Mouse (Mus musculus) spleen, adult 2 months (tissue): Measurements from ENCODE around the gene Cldn3. TPM values are rescaled to one million over a fixed set of nuclear protein-coding genes. Genes with fewer than 3 reads are reported as not detected.

Experiments
- DNase-seq, 2 experiments: peaks; one replicate each; pipeline versions ENCODE4 v3.0.0 to v3.0.0-alpha.2; 2012 to 2021; ENCODE audit warnings: low spot score in 2 of 2, low read depth in 1 of 2
- H3K27ac ChIP-seq: fragments of 200-500 bp; 2 replicates; pipeline ENCODE4 v1.5.1; 2012; ENCODE audit warnings: low read length, inconsistent platforms; ENCODE audit not compliant: insufficient read depth
- H3K27me3 ChIP-seq: fragments of 200-500 bp; 2 replicates; pipeline ENCODE4 v1.6.1; 2012; ENCODE audit warnings: mild to moderate bottlenecking, moderate library complexity, low read length, inconsistent platforms; ENCODE audit not compliant: control insufficient read depth, insufficient read depth
- H3K36me3 ChIP-seq: fragments of 200-500 bp; 2 replicates; pipeline ENCODE4 v1.6.1; 2012; ENCODE audit warnings: mild to moderate bottlenecking, low read length, inconsistent platforms; ENCODE audit not compliant: control insufficient read depth, insufficient read depth
- H3K4me1 ChIP-seq: fragments of 200-500 bp; 2 replicates; pipeline ENCODE4 v1.6.1; 2011; ENCODE audit warnings: inconsistent platforms; ENCODE audit not compliant: control insufficient read depth, insufficient read depth, insufficient read length
- H3K4me3 ChIP-seq: fragments of 200-500 bp; 2 replicates; pipeline ENCODE4 v1.5.1; 2011; ENCODE audit warnings: mild to moderate bottlenecking, inconsistent platforms; ENCODE audit not compliant: insufficient read depth, insufficient read length; ENCODE audit errors: extremely low read depth
- CTCF ChIP-seq: fragments of 200-500 bp; IDR thresholded peaks from 2 replicates; pipeline ENCODE4 v1.5.1; 2011; ENCODE audit warnings: mild to moderate bottlenecking, inconsistent platforms; ENCODE audit not compliant: insufficient read depth, insufficient read length, insufficient replicate concordance; ENCODE audit errors: extremely low read depth
- POLR2A ChIP-seq: fragments of 200-500 bp; IDR thresholded peaks from 2 replicates; pipeline ENCODE4 v1.6.1; 2011; ENCODE audit warnings: low read depth, low read length, inconsistent platforms
- WGBS: fragments of 180-500 bp; shearing (Covaris S2); methylation state at CpG from one replicate; pipeline ENCODE4 v1.1.7; 2018; 5-methylcytosine and 5-hydroxymethylcytosine counted together
- polyA plus RNA-seq: library from polyadenylated mRNA; depleted of rRNA; stranded (reverse); fragments of >200 nt; gene quantifications from 2 replicates; pipeline ENCODE4 v1.2.3, GENCODE M21; 2012

The Cldn3 gene
- polyA plus RNA-seq, 1 experiment, result 3.1 TPM

GRCm38 (mm10) chr5:134974921-134975320 lies 11.1 kb upstream of the Cldn3 start:
- Histone ChIP-seq H3K4me1 (no peaks in the 10 kb centered on the region), H3K4me3 (no peak overlapping the region), H3K27ac (no peak overlapping the region), H3K27me3 (no peaks in the 10 kb centered on the region), H3K36me3 (no peaks in the 10 kb centered on the region)
- no peak for DNase-seq
- 39% methylated on average over 2 of the region's 2 CpGs for WGBS
- TF ChIP-seq CTCF, result no peak
- no peak for TF ChIP-seq POLR2A

- no peak overlapping the region for H3K27ac ChIP-seq
- H3K4me1 ChIP-seq, result no peaks in the 10 kb centered on the region
- WGBS, result 33% methylated on average over 2 of the region's 2 CpGs
- H3K27me3 ChIP-seq, result no peaks in the 10 kb centered on the region
- no peak for DNase-seq
- H3K36me3 ChIP-seq, result no peaks in the 10 kb centered on the region
- no peak overlapping the region for H3K4me3 ChIP-seq
- TF ChIP-seq POLR2A (no peak), CTCF (no peak)
Measured at GRCm38 (mm10) chr5:134976164-134976563, 9.8 kb upstream of the Cldn3 start.

- Histone ChIP-seq H3K27ac (no peak overlapping the region), H3K36me3 (no peaks in the 10 kb centered on the region), H3K27me3 (no peaks in the 10 kb centered on the region), H3K4me1 (no peaks in the 10 kb centered on the region), H3K4me3 (no peak overlapping the region)
- TF ChIP-seq CTCF, result no peak
- no peak for TF ChIP-seq POLR2A
- DNase-seq, result no peak
- WGBS, result 71% methylated on average over 14 of the region's 14 CpGs
Measured at GRCm38 (mm10) chr5:134976577-134977250, 9.3 kb upstream of the Cldn3 start.

- no peak for DNase-seq
- TF ChIP-seq CTCF, result no peak
- TF ChIP-seq POLR2A, result no peak
- Histone ChIP-seq H3K27me3 (no peaks in the 10 kb centered on the region), H3K27ac (no peak overlapping the region), H3K4me1 (no peaks in the 10 kb centered on the region), H3K36me3 (no peaks in the 10 kb centered on the region), H3K4me3 (no peak overlapping the region)
- 79% methylated on average over 4 of the region's 4 CpGs for WGBS
Measured at GRCm38 (mm10) chr5:134977837-134978236, 8.2 kb upstream of the Cldn3 start.

DNA sequence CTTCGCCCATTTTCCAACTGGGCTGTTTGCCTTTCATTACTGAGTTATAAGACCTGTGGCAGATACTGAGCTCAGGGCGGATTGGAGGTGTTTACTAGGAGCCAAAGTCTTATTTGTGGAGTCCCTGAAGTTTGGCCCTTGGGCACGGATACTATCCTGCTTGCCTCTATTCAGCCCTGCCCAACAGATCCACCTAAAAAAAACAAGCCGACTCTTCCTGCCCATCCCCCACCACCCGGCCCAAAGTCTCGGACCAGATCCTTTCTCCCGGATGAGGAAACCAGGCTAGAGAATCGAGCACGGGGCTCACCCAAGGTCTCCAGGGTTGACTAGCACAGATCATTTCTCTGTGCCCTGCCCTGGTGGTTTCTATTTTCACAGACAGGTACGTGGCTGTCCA lies 4.9 kb upstream of the Cldn3 start:
- no peaks in the 10 kb centered on the region for H3K27me3 ChIP-seq
- no peak overlapping the region for H3K27ac ChIP-seq
- no peaks in the 10 kb centered on the region for H3K4me1 ChIP-seq
- no peak for TF ChIP-seq CTCF
- no peak for TF ChIP-seq POLR2A
- H3K36me3 ChIP-seq, result no peaks in the 10 kb centered on the region
- 74% methylated on average over 10 of the region's 10 CpGs for WGBS
- no peak overlapping the region for H3K4me3 ChIP-seq
- no peak for DNase-seq

DNA sequence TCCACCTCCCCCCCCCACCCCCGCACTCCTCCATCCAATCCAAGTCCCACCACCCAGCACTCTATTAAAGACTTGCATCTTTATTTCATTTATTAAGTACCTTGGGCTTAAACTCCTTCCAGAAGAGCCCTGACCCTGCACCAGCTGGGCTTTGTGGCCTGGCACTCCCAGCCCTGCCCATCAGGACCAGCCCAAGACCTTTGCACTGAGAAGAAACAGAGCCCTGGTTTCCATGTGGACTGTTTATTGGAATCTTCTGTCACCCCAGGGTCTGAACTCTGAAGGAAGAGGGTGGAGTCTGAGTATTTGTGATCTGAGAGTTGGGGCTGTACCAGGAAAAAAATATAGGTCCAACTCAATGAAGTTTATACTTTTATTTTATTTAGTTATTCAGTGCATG lies 2.9 kb upstream of the Cldn3 start:
- 100% methylated on average over 1 of the region's 1 CpGs for WGBS
- Histone ChIP-seq H3K4me1 (peaks cover 5% of the 10 kb centered on the region), H3K27me3 (peaks cover 5% of the 10 kb centered on the region), H3K4me3 (no peak overlapping the region), H3K36me3 (no peaks in the 10 kb centered on the region), H3K27ac (no peak overlapping the region)
- DNase-seq, result no peak
- TF ChIP-seq CTCF (no peak), POLR2A (no peak)

- H3K27me3 ChIP-seq, result peaks cover 5% of the 10 kb centered on the region
- no peak overlapping the region for H3K27ac ChIP-seq
- H3K4me3 ChIP-seq, result no peak overlapping the region
- no peaks in the 10 kb centered on the region for H3K36me3 ChIP-seq
- DNase-seq, result no peak
- no peak for TF ChIP-seq CTCF
- TF ChIP-seq POLR2A, result no peak
- 64% methylated on average over 3 of the region's 3 CpGs for WGBS
- peaks cover 5% of the 10 kb centered on the region for H3K4me1 ChIP-seq
Measured at GRCm38 (mm10) chr5:134983771-134984170, 2.2 kb upstream of the Cldn3 start.
